Mouse (Mus musculus): Measurements from ENCODE around the gene Kbtbd13. TPM values are rescaled to one million over a fixed set of nuclear protein-coding genes. Genes with fewer than 3 reads are reported as not detected.

Kbtbd13 gene
- polyA plus RNA-seq (2014; fragmentation: Nextera tagmentation; extraction: Ambion mirVana), result 0.38 and 0.43 TPM in 2 replicates

- Histone ChIP-seq H3K4me2 (replicated peaks; ENCODE audit: low read depth, low read length) (peak within 1 kb of the TSS; percentile 57), H3K27me3 (ENCODE audit: control insufficient read depth, insufficient read depth, low read length) (peaks cover 31% of the 10 kb centered on the region), H3K9me3 (ENCODE audit: control insufficient read depth, low read depth, low read length) (no peaks in the 10 kb centered on the region), H3K9ac (replicated peaks; ENCODE audit: low read depth, low read length) (peak within 1 kb of the TSS; percentile 18; the same call in 1 of the 2 replicates), H3K27ac (ENCODE audit: low read length) (no peak within 1 kb of the TSS), H3K4me1 (ENCODE audit: control insufficient read depth, insufficient read depth, low read length) (peaks cover 10% of the 10 kb centered on the region), H3K36me3 (ENCODE audit: control insufficient read depth, insufficient read depth, low read length) (no peaks in the 10 kb centered on the region), H3K4me3 (ENCODE audit: low read depth, low read length) (peak within 1 kb of the TSS; percentile 38)
- ATAC-seq (ENCODE audit: insufficient number of reproducible peaks, insufficient read depth, low FRiP score, low read depth), result no peak
- WGBS, result 36% methylated on average over 8 of the region's 8 CpGs
Measured at GRCm38 (mm10) chr9:65391613-65391964, at the start of gene Kbtbd13. TSS of gene Kbtbd13 (minus strand) at chr9:65391652.

GRCm38 (mm10) chr9:65435671-65436301, 44.3 kb upstream of the Kbtbd13 start, which contains the start of gene Mtfmt:
TSS of gene Mtfmt (plus strand) at chr9:65435782.
- Histone ChIP-seq H3K36me3 (ENCODE audit: control insufficient read depth, insufficient read depth, low read length) (peaks cover 9% of the 10 kb centered on the region), H3K9me3 (ENCODE audit: control insufficient read depth, low read depth, low read length) (no peaks in the 10 kb centered on the region), H3K4me3 (ENCODE audit: low read depth, low read length) (peak within 1 kb of the TSS; percentile 79), H3K27ac (ENCODE audit: low read length) (no peak within 1 kb of the TSS), H3K27me3 (ENCODE audit: control insufficient read depth, insufficient read depth, low read length) (no peaks in the 10 kb centered on the region), H3K9ac (replicated peaks; ENCODE audit: low read depth, low read length) (peak within 1 kb of the TSS; percentile 64), H3K4me2 (replicated peaks; ENCODE audit: low read depth, low read length) (peak within 1 kb of the TSS; percentile 49), H3K4me1 (ENCODE audit: control insufficient read depth, insufficient read depth, low read length) (no peaks in the 10 kb centered on the region)
- peak; percentile 90 for ATAC-seq (ENCODE audit: insufficient number of reproducible peaks, insufficient read depth, low FRiP score, low read depth)
- under 1% methylated on average over 54 of the region's 54 CpGs for WGBS

GRCm38 (mm10) chr9:65435211-65435610, 43.8 kb upstream of the Kbtbd13 start:
- 70% methylated on average over 4 of the region's 4 CpGs for WGBS
- no peak overlapping the region; the same call in 1 of the 2 replicates for H3K4me2 ChIP-seq (replicated peaks; ENCODE audit: low read depth, low read length)
- peaks cover 4% of the 10 kb centered on the region for H3K36me3 ChIP-seq (ENCODE audit: control insufficient read depth, insufficient read depth, low read length)
- no peaks in the 10 kb centered on the region for H3K4me1 ChIP-seq (ENCODE audit: control insufficient read depth, insufficient read depth, low read length)
- ATAC-seq (ENCODE audit: insufficient number of reproducible peaks, insufficient read depth, low FRiP score, low read depth), result no peak; the same call in 1 of the 2 replicates
- no peaks in the 10 kb centered on the region for H3K27me3 ChIP-seq (ENCODE audit: control insufficient read depth, insufficient read depth, low read length)
- no peaks in the 10 kb centered on the region for H3K9me3 ChIP-seq (ENCODE audit: control insufficient read depth, low read depth, low read length)
- no peak overlapping the region for H3K27ac ChIP-seq (ENCODE audit: low read length)
- peak overlapping the region; percentile 79 for H3K4me3 ChIP-seq (ENCODE audit: low read depth, low read length)
- no peak overlapping the region for H3K9ac ChIP-seq (replicated peaks; ENCODE audit: low read depth, low read length)

- H3K27me3 ChIP-seq (ENCODE audit: control insufficient read depth, insufficient read depth, low read length), result no peaks in the 10 kb centered on the region
- no peaks in the 10 kb centered on the region for H3K9me3 ChIP-seq (ENCODE audit: control insufficient read depth, low read depth, low read length)
- no peak overlapping the region for H3K9ac ChIP-seq (replicated peaks; ENCODE audit: low read depth, low read length)
- 64% methylated on average over 5 of the region's 5 CpGs for WGBS
- H3K36me3 ChIP-seq (ENCODE audit: control insufficient read depth, insufficient read depth, low read length), result peaks cover 4% of the 10 kb centered on the region
- H3K4me2 ChIP-seq (replicated peaks; ENCODE audit: low read depth, low read length), result no peak overlapping the region
- no peaks in the 10 kb centered on the region for H3K4me1 ChIP-seq (ENCODE audit: control insufficient read depth, insufficient read depth, low read length)
- H3K27ac ChIP-seq (ENCODE audit: low read length), result no peak overlapping the region
- H3K4me3 ChIP-seq (ENCODE audit: low read depth, low read length), result no peak overlapping the region
- no peak for ATAC-seq (ENCODE audit: insufficient number of reproducible peaks, insufficient read depth, low FRiP score, low read depth)
Measured at GRCm38 (mm10) chr9:65434140-65434539, 42.7 kb upstream of the Kbtbd13 start.

GRCm38 (mm10) chr9:65432236-65432635, 40.8 kb upstream of the Kbtbd13 start:
- ATAC-seq (ENCODE audit: insufficient number of reproducible peaks, insufficient read depth, low FRiP score, low read depth), result no peak
- no peaks in the 10 kb centered on the region for H3K36me3 ChIP-seq (ENCODE audit: control insufficient read depth, insufficient read depth, low read length)

GRCm38 (mm10) chr9:65430921-65431320, 39.5 kb upstream of the Kbtbd13 start:
- Histone ChIP-seq H3K9ac (replicated peaks; ENCODE audit: low read depth, low read length) (no peak overlapping the region), H3K36me3 (ENCODE audit: control insufficient read depth, insufficient read depth, low read length) (no peaks in the 10 kb centered on the region), H3K4me2 (replicated peaks; ENCODE audit: low read depth, low read length) (no peak overlapping the region), H3K4me1 (ENCODE audit: control insufficient read depth, insufficient read depth, low read length) (no peaks in the 10 kb centered on the region), H3K27ac (ENCODE audit: low read length) (no peak overlapping the region), H3K4me3 (ENCODE audit: low read depth, low read length) (no peak overlapping the region), H3K27me3 (ENCODE audit: control insufficient read depth, insufficient read depth, low read length) (no peaks in the 10 kb centered on the region), H3K9me3 (ENCODE audit: control insufficient read depth, low read depth, low read length) (no peaks in the 10 kb centered on the region)
- 90% methylated on average over 5 of the region's 5 CpGs for WGBS
- ATAC-seq (ENCODE audit: insufficient number of reproducible peaks, insufficient read depth, low FRiP score, low read depth), result no peak

More at GRCm38 (mm10) chr9:65432236-65432635, 40.8 kb upstream of the Kbtbd13 start:
- no peaks in the 10 kb centered on the region for H3K9me3 ChIP-seq (ENCODE audit: control insufficient read depth, low read depth, low read length)
- no peak overlapping the region for H3K27ac ChIP-seq (ENCODE audit: low read length)
- H3K9ac ChIP-seq (replicated peaks; ENCODE audit: low read depth, low read length), result no peak overlapping the region
- H3K4me2 ChIP-seq (replicated peaks; ENCODE audit: low read depth, low read length), result no peak overlapping the region
- H3K4me1 ChIP-seq (ENCODE audit: control insufficient read depth, insufficient read depth, low read length), result no peaks in the 10 kb centered on the region
- H3K27me3 ChIP-seq (ENCODE audit: control insufficient read depth, insufficient read depth, low read length), result no peaks in the 10 kb centered on the region
- no peak overlapping the region for H3K4me3 ChIP-seq (ENCODE audit: low read depth, low read length)
- WGBS, result 2% methylated on average over 3 of the region's 3 CpGs

GRCm38 (mm10) chr9:65430401-65430800, 38.9 kb upstream of the Kbtbd13 start:
- H3K4me3 ChIP-seq (ENCODE audit: low read depth, low read length), result no peak overlapping the region
- no peak for ATAC-seq (ENCODE audit: insufficient number of reproducible peaks, insufficient read depth, low FRiP score, low read depth)

GRCm38 (mm10) chr9:65428003-65428402, 36.6 kb upstream of the Kbtbd13 start:
- no peak overlapping the region for H3K27ac ChIP-seq (ENCODE audit: low read length)
- no peak overlapping the region for H3K4me3 ChIP-seq (ENCODE audit: low read depth, low read length)
- no peaks in the 10 kb centered on the region for H3K36me3 ChIP-seq (ENCODE audit: control insufficient read depth, insufficient read depth, low read length)
- WGBS, result 86% methylated on average over 5 of the region's 5 CpGs
- H3K9me3 ChIP-seq (ENCODE audit: control insufficient read depth, low read depth, low read length), result no peaks in the 10 kb centered on the region
- H3K4me2 ChIP-seq (replicated peaks; ENCODE audit: low read depth, low read length), result no peak overlapping the region
- H3K4me1 ChIP-seq (ENCODE audit: control insufficient read depth, insufficient read depth, low read length), result no peaks in the 10 kb centered on the region
- no peaks in the 10 kb centered on the region for H3K27me3 ChIP-seq (ENCODE audit: control insufficient read depth, insufficient read depth, low read length)
- ATAC-seq (ENCODE audit: insufficient number of reproducible peaks, insufficient read depth, low FRiP score, low read depth), result no peak
- H3K9ac ChIP-seq (replicated peaks; ENCODE audit: low read depth, low read length), result no peak overlapping the region

More at GRCm38 (mm10) chr9:65430401-65430800, 38.9 kb upstream of the Kbtbd13 start:
- Histone ChIP-seq H3K4me1 (ENCODE audit: control insufficient read depth, insufficient read depth, low read length) (no peaks in the 10 kb centered on the region), H3K9ac (replicated peaks; ENCODE audit: low read depth, low read length) (no peak overlapping the region), H3K27me3 (ENCODE audit: control insufficient read depth, insufficient read depth, low read length) (no peaks in the 10 kb centered on the region), H3K36me3 (ENCODE audit: control insufficient read depth, insufficient read depth, low read length) (no peaks in the 10 kb centered on the region), H3K9me3 (ENCODE audit: control insufficient read depth, low read depth, low read length) (no peaks in the 10 kb centered on the region), H3K27ac (ENCODE audit: low read length) (no peak overlapping the region), H3K4me2 (replicated peaks; ENCODE audit: low read depth, low read length) (no peak overlapping the region)

- Histone ChIP-seq H3K27ac (ENCODE audit: low read length) (no peak overlapping the region), H3K36me3 (ENCODE audit: control insufficient read depth, insufficient read depth, low read length) (no peaks in the 10 kb centered on the region), H3K4me3 (ENCODE audit: low read depth, low read length) (no peak overlapping the region), H3K4me1 (ENCODE audit: control insufficient read depth, insufficient read depth, low read length) (no peaks in the 10 kb centered on the region), H3K9ac (replicated peaks; ENCODE audit: low read depth, low read length) (no peak overlapping the region), H3K27me3 (ENCODE audit: control insufficient read depth, insufficient read depth, low read length) (no peaks in the 10 kb centered on the region), H3K4me2 (replicated peaks; ENCODE audit: low read depth, low read length) (no peak overlapping the region), H3K9me3 (ENCODE audit: control insufficient read depth, low read depth, low read length) (no peaks in the 10 kb centered on the region)
- ATAC-seq (ENCODE audit: insufficient number of reproducible peaks, insufficient read depth, low FRiP score, low read depth), result no peak
- 62% methylated on average over 2 of the region's 2 CpGs for WGBS
Measured at GRCm38 (mm10) chr9:65427511-65427910, 36.1 kb upstream of the Kbtbd13 start.

Measured in stomach, embryonic 14.5 days (tissue).